Comparison of ENCODE assay signal across 22 mouse cellular contexts in genomic region chr11:3978421-3978820, GRCm38 (mm10). TPM values are rescaled to one million over a fixed set of nuclear protein-coding genes. Genes with fewer than 3 reads are reported as not detected.
"Had no signal": no experiment of that assay in that cellular context is flagged by ENCODE, and none has a peak within 500 bp of the region (broad histone marks: within the 10 kb centered on the region; RNA-seq: fewer than 3 reads in every experiment).

No protein-coding gene starts in this region.

- DNase-seq: lung, adult 2 months; lung, postnatal 14 days; lung, postnatal 36 days; retina, postnatal 1 day; right cerebral cortex, adult 18-20 months; right cerebral cortex, postnatal 25 days; right cerebral cortex, postnatal 4 days; spleen, adult 18-20 months; thymus, adult 18-20 months; thymus, postnatal 14 days; thymus, postnatal 36 days had no signal

- H3K27ac ChIP-seq: lung, embryonic 15.5 days; macrophage; midbrain, embryonic 13.5 days; midbrain, embryonic 15.5 days; neural tube, embryonic 13.5 days; neural tube, embryonic 15.5 days had no signal

- H3K27me3 ChIP-seq: midbrain, embryonic 15.5 days; neural tube, embryonic 13.5 days; neural tube, embryonic 15.5 days had no signal

- H3K9me3 ChIP-seq: lung, embryonic 15.5 days; megakaryocyte, embryonic 14.5 days; midbrain, embryonic 13.5 days; midbrain, embryonic 15.5 days; neural tube, embryonic 13.5 days; neural tube, embryonic 15.5 days had no signal

- ATAC-seq: lung, postnatal 0 days; midbrain, embryonic 13.5 days; midbrain, embryonic 15.5 days had no signal

- H3K4me2 ChIP-seq: lung, embryonic 15.5 days; midbrain, embryonic 11.5 days; midbrain, embryonic 13.5 days; midbrain, embryonic 15.5 days; neural tube, embryonic 13.5 days; neural tube, embryonic 15.5 days had no signal

- H3K9ac ChIP-seq: lung, embryonic 15.5 days; midbrain, embryonic 13.5 days; midbrain, embryonic 15.5 days; neural tube, embryonic 13.5 days; neural tube, embryonic 15.5 days had no signal

- H3K4me3 ChIP-seq: lung, embryonic 15.5 days; megakaryocyte, embryonic 14.5 days; midbrain, embryonic 13.5 days; midbrain, embryonic 15.5 days; neural tube, embryonic 13.5 days; neural tube, embryonic 15.5 days had no signal

- H3K4me1 ChIP-seq: lung, embryonic 15.5 days had no signal

RNA-seq across cellular contexts. Expression of gene 4930556J24Rik, which starts 1.8 kb away (rescaled TPM):
- polyA plus RNA-seq: lung, adult 2 months; lung, postnatal 0 days; macrophage; midbrain, embryonic 11.5 days; neural tube, embryonic 11.5 days; neural tube, embryonic 15.5 days; thymus, postnatal 0 days had no signal

RNA-seq across cellular contexts. Expression of gene Gal3st1, which starts 5.0 kb away (rescaled TPM):
- polyA plus RNA-seq: macrophage; midbrain, embryonic 11.5 days had no signal

RNA-seq across cellular contexts. Expression of gene Sec14l4, which starts 52.8 kb away (rescaled TPM):
- polyA plus RNA-seq: macrophage; midbrain, embryonic 11.5 days; midbrain, embryonic 13.5 days; midbrain, embryonic 15.5 days; neural tube, embryonic 11.5 days; neural tube, embryonic 13.5 days; neural tube, embryonic 15.5 days had no signal
